Mouse (Mus musculus): Measurements from ENCODE around the gene Lcn2.

The Lcn2 gene

DNA sequence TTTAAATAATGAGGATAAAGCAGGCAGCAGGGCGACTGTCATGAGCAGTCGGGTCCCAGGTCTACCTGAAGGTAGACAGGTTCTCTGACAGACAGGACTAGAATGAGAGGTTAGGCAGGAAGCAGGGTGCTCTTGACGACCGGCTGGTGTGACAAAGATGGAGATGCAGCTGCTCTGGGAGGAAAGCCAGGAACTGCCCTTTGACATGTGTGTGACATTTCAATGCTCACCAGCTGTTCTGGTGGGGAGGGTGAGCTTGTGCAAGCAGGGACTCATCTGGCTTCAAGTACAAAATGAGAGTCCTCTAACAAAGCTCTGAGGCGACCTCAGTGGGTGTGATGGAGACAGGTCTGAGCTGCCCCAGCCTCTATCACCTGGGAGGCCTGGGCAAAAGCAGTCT, 25.9 kb upstream of the Lcn2 start:
- DNase-seq (ENCODE audit: low read depth, low spot score) = no peak

DNA sequence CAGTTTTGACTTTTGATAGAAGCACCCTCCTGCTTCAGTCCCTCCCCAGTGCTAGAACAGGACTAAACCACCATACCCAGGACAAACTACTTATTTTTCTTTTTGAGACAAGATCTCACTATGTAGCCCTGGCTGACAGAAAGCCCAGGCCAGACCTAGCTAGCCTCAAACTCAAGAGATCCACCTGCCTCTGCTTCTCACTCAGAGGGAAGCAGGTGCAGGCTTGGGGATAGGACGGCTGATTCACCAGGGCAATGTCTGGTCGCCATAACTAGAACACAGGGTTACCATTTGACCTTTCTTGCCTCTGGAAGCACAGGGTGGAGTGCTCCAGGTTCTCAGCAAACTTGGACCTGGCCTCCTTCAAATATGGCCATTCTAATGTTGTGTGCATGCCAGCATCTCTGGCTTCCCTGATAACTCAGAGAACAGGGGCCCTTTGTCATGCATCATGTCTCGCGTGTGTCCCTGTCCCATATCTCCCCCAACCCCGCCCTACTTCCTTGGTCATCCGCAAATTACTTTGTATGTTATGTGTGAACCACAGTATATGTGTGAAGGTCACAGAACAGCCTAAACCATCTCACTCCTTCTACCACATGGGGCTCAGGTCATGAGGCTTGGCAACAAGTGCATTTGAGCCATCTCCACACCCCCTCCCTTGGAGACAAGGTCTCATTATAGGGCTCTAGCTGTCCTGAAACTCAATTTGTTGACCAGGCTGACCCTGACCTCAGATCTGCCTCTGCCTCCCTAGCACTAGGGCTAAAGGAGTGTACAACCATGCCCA, 24.9 kb upstream of the Lcn2 start:
- DNase-seq (ENCODE audit: low read depth, low spot score) = no peak

DNA sequence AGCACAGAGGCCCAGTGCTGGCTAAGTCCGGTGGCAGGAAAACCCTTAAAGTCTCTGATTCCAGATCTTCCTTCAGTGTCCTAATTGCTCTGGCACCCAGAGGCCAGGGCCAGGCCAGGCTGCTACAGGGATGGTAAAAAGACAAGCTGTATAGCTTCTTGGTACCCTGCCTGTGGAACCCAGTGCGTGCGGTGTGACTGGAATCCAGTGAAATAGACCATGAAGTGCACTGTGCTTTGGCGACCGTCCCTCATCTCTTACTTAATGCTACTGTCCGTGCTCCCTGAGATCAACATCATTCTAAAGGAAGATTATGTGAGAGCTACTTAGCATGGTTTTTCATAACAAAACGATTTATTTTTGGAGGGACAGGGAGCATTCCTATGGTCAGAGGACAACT, 23.4 kb upstream of the Lcn2 start:
- no peak for DNase-seq (ENCODE audit: low read depth, low spot score)

DNA sequence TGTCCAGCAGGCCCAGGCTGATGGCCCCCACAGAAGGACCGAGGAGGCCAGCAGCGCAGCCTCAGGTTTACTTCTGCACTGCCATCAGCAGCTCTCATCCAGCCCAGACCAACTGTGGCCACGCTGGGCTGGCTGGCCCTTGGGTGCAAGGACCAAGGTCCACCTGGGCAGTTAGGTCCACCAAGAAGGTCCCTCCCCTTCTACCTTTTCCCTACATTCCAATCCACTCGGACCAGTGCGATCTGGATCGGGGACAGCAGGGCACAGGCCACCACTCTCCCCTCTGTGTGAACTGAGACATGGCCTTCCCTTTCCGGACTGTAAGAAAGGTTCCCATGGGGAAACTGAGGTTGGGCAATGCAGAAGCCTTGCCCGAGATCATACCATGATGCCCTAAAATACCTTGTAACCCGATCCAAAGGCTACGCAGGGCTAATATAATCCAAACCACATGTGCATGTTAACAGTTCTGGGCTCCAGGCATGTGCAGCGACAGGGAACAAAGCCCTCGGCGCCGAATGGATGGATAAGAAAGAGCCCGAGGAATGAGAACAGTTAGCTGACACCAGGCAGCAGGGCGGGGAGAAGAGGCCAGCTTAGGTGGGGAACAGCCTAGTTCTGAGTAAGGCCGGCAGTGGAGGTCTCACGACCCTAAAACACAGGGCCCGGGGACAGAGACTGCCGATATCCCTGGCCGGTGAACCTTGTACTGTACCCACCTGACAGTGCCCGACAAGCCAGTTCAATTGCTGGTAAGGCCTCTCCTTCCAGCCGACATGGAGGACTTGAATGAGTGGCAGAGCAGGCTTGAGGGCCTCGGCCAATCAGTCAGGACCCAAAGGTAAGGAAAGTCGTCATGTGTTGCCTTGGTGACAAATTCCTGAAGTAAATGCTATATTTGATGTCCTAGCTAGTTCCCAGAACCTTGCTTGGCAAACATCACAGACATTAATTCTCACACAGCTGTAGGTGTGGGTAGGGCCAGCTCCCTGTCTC, 20.7 kb upstream of the Lcn2 start:
- peak; percentile 36 for DNase-seq (ENCODE audit: low read depth, low spot score)

DNA sequence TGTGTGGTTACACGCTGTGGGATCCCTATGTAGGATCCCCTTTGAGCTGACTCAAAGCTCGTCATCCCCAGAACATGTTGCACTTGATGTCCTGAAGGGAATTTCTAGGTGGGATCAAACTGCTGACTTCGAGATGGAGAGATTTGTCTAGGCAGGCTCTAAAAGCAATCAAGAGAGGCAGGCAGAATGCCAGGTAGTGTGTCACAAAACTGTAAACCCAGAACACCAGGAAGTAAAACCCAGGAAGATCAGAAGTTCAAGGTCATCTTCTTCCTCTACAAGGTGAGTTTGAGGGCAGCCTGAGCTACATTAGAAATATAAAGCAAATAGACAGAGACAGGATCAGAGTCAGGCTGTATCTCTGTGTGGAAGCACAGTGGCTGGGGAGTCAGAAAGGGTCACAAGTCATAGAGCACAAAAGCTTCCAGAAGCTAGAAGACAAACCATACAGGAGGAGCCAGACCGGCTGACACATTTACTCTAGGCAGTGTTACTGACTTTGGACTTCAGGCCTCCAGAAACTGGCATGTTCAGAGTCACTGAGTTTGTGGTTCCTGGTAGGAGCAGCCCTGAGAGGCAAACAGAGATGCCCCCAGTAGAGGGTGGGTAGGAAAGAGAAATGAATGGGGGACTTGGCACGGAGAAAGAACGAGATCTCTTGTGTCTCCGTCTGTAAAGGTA, 19.2 kb upstream of the Lcn2 start:
- DNase-seq (ENCODE audit: low read depth, low spot score) = no peak

DNA sequence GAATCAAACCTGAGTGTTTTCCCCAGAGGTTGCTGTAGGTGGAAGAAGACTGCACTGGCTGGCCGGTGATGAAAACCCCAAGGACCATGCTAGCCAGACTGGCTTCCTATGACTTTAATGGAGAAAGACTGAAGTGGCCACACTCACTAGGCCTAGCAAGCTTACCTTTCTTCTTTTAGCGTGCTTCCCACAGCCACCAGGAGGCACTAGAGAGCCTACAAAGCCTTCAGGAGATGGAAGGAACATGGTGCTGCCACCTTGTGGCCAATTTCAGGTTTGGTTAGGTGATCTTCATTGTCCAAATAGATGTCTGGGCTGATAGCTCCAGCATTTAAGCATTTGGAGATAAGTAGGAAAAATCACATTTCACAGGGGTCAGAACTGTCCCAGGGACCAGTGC, 16.6 kb upstream of the Lcn2 start:
- DNase-seq (ENCODE audit: low read depth, low spot score) = peak; percentile 96

DNA sequence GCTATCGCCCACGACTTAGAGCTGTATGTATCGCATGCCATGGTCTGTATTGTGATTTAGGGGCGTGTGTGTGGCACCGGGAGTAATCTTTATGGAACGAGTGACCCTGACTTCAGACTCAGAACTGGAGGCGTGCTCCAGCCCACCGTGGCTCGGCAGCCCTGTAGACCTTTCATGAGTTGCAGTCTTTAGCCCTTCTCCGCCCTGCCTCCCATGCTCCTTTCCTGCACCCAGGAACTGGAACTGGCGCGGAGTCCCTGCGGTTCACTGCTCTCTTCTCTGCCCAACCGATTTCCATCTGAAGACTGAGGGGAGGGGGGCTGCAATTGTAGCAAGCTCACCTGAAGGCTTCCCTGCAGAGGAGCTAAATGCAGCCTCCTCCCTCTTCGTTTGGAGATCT, 8.6 kb upstream of the Lcn2 start:
- no peak for DNase-seq (ENCODE audit: low read depth, low spot score)

DNA sequence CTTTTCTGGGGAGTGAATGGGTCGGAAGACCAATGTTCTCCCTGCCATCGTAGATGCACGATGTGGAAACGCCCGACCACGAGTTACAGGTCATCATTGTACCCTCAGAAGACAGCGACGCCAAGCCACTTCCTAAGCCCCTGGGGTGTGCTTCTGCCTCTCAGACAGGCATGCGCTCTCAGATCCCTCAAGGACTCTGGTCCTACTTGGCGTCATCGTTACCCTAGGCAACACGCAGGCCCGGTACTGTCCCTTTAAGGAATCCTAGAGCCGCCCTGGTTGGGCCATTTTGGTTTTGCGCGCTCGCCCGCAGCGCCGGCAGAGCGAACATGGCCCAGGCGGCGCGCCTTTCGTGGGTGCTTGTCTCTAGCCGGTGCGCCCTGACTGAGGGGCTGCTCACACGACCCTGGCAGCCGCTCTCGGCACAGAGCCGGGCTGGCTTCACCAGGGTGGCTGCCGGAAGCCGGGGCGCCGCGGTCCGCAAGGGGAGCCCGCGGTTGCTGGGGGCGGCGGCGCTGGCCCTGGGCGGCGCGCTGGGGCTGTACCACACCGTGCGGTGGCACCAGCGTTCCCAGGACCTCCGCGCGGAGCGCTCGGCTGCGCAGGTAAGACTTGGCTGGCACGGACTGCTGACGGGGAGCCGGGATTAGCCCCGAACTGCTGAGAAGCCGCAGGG, 8.0 kb upstream of the Lcn2 start:
- peak; percentile 87 for DNase-seq (ENCODE audit: low read depth, low spot score)

DNA sequence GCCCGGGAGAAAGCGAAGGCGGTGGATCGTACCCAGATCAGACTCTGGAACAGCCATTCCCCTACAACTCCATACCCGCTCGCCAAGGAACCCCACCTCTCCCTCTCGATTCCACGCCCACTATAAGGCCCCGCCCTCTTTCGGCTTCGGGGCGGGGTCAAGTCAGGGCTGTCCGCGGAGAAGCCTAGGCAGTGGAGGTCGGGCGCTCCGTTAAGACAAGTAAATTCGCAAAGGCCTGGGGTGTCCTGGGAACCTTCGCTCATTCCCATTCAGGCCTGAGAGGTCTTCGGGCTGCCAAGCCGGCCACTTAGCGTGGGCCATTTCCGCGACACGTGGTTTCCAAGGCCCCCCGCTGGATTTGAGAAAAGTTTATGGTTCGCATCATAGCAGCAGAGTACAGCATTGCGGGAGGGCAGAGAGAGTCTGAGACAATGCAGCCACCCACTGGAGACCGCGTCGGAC, 7.5 kb upstream of the Lcn2 start, which contains the start of gene Ptges2:
Gene Ptges2 (plus strand): TSS at position 413 of the 462 bp plus-strand sequence.
- peak; percentile 83 for DNase-seq (ENCODE audit: low read depth, low spot score)

DNA sequence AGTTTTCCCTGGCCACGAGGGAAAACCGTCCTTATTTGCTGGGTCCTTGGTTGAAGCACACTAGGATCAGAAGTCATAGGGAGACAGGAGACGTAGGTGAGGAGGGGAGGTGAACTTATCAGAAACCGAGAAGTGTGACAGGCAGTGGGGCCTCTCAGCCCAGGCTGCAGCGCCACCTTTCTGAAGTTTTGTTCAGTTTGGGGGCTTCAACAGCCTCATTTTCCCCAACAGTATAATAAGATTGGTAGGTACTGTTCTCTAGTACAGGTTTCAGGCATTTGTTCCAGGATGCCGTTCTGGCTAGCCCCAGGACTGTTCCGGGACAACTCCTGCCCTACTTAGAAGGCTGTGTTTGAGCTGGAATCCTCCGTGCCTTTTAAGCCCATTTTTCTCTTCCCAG, 6.9 kb upstream of the Lcn2 start:
- DNase-seq (ENCODE audit: low read depth, low spot score) = peak; percentile 22

DNA sequence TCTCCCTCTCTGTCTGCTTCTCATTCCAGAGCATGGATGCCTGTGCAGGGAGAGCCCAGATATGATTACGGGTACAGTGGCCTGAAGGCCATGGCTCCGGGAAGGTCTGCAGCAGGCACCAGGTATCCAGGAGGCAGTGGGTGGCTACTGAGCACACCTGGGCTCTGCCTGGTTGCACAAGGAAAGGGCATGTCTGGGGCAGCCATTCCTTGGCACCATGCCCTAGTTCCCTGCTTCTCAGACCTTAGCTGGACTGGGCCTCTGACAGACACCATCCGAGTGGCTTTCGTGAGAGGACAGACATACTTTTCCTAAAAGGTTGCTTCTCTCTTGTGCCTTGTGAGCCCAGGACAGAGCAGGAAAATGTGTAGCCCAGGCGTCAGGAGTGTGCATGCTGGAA, 4.0 kb upstream of the Lcn2 start:
- no peak for DNase-seq (ENCODE audit: low read depth, low spot score)

DNA sequence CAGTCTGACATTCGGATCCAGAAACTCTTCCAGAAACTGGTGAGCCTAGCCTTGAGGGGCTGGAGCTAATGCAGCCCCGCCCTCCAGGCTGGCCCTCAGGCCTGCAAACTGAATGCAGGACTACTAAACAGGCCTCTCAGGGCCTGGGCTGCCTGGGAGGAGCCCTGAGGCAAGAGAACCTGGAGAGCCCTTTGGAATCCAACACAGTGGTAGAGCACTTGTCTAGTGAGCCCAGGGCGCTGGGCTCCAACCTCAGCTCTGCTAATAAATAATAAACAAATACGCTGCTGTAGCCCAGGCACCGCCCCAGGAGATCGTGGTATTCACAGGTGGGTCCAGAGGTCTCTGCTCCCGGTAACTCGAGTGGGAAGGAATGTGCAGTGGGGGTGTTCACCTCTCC, 2.8 kb upstream of the Lcn2 start:
- no peak for DNase-seq (ENCODE audit: low read depth, low spot score)

DNA sequence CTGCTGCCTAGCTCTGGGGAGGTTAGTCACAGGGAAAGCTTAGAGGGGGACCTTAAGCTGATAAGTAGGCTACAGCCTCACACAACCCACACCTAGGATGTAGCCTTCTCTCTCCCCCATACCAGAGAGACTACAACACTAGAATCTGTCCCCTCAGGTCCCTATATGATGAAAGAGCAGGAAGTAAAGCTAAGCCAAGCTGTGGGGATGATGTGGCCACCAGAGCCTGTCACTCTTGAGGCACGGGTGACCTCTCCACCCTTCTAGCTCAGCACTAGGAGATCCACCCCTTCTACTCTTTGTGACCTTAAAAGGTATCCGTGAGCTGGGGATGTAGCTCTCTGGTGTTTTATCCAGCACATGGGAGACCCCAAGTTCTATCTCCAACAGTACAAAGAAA, 1.1 kb upstream of the Lcn2 start:
- no peak for DNase-seq (ENCODE audit: low read depth, low spot score)

DNA sequence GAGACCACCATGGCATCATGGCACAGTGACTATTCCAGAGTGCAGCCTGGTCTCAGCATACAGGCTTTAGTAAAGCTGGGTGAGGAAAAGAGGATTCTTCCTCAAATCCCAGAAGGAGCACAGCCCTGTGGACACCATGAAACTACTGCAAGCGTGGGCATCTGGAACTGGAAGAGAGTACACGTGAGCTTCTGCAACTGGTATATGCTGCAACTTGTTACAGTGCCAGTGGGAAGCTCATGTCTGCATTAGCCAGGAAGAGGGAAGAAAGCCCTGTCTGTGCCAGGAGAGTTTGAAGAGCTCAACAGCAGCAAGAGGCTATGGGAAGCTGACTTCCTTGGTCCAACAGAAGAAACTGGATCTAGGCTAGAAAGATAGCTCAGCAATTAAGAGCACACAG, 5.4 kb downstream of the Lcn2 start:
- no peak for DNase-seq (ENCODE audit: low read depth, low spot score)

DNA sequence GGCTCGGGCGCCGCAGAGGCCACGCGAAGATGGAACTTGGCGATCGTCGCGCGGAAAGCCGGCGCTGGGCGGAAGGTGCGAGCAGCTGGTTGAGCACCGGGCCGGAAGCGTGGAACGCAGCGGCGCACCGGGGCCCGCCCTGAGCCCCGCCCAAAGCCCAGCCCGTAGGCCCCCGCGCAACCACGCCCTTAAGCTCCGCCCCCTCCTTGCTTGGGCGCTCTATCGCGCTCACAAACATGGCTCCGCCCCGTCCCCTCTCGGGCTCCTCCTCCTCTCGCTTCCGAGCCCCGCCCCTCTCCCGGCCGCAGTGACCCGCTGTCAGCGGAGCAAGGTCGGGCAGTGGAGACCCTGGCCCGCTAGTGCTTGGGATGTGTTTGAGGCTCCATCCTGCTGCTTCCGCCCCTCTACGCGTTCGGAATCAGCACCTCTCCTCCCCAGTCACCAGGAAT, 6.3 kb downstream of the Lcn2 start, which contains the start of gene 1110008P14Rik:
Gene 1110008P14Rik (minus strand): TSS at position 164 of the 449 bp plus-strand sequence.
- DNase-seq (ENCODE audit: low read depth, low spot score) = peak; percentile 89

DNA sequence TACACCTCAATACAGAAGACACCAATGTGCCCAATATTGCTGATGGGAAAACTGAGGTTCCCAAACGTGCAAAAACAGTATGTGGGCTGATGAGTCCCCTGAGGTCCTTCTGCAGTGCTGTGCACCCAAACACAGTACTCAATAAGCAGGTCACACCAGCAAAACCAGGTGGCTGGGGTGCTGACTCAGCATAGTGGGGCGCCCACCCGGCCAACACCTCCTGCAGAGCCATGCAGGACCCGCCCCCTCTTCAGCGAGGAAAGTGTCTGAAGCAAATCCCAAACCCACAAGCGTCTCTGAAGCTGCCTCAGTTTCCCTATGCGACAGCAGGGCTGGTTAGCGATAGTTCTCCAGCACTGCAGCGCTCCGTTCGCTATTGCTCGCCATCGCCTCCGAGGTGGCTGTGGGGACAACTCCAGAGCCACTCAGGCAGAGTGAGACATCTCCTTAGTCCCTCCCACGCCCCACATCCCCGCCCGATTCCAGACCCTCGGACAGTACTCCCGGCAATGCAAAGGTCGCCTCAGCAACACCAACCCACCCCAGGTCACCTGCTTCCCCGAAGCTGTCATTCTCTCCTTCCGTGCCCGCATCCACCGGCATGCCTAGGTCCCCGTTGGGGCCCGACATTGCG, 6.8 kb downstream of the Lcn2 start:
- no peak for DNase-seq (ENCODE audit: low read depth, low spot score)

DNA sequence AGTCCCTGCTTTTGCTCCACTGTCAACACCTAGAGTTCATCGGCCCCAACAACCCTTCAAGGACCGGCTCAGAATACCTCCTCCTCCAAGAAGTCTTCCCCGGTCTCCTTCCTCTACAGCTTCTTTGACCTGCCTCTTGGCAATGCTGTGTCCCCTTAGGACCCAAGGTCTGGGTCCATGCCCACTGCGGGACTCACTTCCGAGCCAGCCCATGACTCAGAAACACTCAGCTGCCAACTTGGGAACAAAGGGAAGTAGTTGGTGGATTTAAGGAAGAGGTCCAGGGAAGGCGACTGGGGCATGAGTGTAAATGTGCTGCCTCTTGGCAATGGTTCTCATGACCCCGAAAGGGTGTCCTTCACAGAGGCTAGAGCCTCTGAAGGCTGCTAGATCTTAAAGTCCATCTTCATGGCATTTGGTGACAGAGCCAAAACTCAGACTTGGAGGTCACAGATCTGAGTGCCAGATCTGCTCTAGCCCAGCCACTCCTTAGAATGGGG, 8.0 kb downstream of the Lcn2 start:
- DNase-seq (ENCODE audit: low read depth, low spot score) = no peak

DNA sequence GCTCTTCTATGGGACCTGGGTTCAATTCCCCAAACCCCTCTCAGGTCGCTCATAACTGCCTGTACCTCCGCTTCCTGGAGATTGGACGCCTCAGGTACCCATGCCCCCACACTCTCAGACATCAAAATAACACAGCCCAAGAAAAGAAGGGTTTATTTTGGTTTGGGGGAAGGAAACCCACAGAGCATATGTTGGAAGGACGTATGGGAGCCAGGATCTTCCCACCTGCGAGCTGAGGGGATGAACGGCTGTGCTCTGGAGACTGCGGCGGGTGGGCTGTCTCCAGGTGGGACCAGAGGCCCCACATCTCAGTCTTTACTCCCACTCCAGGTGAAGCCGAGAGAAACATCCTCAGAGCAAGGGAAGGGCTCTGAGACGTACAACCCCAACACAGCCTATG, 11.1 kb downstream of the Lcn2 start:
- no peak for DNase-seq (ENCODE audit: low read depth, low spot score)

DNA sequence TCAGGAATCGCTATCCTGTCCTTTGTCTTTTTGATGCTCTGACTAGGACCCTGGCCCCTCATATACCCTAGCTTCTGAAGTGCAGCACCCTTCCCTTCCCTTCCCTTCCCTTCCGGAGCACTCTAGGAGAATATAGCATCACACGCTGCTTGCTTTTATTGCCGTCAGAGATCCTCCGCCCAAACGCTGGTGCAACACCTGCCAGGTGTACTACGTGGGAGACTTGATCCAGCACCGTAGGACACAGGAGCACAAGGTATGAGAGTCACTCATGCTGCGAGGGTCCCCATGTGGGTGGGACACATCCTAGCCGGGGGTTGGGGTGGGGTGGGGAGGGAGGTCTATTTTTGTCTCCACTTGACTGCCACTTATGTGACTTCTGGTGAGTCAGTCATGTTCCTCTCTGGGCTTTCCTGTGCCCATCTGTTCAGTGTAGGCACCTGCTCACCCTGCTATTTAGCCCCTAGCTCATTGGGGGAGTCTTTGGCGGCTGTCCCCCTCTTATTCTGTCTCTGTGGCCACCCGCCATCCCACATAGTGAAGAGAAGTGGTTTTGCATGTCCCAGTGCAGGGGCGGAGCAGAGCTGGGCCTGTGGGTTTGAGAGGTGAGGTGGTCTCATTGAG, 12.6 kb downstream of the Lcn2 start:
- no peak for DNase-seq (ENCODE audit: low read depth, low spot score)

DNA sequence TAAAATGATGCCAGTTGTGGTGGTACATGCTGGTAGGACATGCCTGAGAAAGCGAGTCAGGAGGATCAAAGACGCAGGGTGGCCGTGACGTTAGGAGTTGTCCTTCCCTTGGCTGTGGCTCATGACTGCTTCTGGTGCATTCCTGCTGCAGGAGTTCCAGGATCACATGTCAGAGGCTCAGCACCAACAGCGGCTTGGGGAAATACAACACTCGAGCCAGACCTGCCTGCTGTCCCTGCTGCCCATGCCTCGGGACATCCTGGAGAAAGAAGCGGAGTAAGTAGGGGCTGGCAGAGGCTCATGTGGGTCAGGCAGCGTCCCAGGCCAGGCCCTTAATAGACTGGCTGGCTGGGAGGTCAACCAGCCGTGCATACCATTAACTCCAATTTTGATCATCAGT, 13.9 kb downstream of the Lcn2 start:
- no peak for DNase-seq (ENCODE audit: low read depth, low spot score)

Data from embryo, embryonic 11.5 days (tissue).